Mouse (Mus musculus) cerebellum, adult 2 months (tissue): ENCODE measurements around the gene Nr1h2.

Experiments
- CTCF ChIP-seq: fragments of 200-500 bp; IDR thresholded peaks from 2 replicates; pipeline ENCODE4 v1.5.1; 2011; ENCODE audit warnings: low read depth, mild to moderate bottlenecking, control low read depth, low read length, moderate library complexity, borderline replicate concordance; ENCODE audit not compliant: insufficient read depth
- POLR2A ChIP-seq: fragments of 200-500 bp; IDR thresholded peaks from 2 replicates; pipeline ENCODE4 v1.6.1; 2011; ENCODE audit warnings: low read length, control low read depth, borderline replicate concordance; ENCODE audit not compliant: insufficient read depth

DNA sequence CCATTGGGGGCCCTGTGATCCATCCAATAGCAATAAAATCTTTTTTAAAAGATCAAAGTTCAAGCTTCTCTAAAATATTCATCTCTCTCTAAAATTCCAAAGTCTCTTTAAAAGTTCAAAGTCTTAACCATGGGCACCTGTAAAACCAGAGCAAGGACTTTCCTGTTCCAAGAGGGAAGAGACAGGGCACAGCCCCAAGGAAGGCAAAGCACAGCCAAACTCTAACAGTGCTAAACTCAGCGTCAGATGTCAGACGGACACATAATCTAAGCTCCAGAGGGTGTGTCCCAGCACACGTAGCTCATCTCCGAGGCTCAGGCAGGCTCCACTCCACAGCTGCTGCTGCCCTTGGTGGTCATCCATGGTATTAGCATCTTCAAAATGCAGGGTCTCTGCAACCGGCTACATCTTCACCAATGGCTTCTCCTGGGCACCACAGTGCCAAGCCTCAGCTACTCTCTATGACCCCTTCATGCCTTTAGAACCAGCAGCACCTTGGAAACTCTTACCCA is 22.6 kb upstream of the Nr1h2 start:
- TF ChIP-seq POLR2A, result no peak
- TF ChIP-seq CTCF, result no peak
